Mouse (Mus musculus) naive thymus-derived CD4-positive, alpha-beta T cell, adult 2 months (primary cell): ENCODE measurements at regions not wholly inside any gene's neighbourhood (a gene's known extent, or its start where the extent isn't known, plus 50 kb on each side); places are given as distances from the start of the nearest gene placed in this dataset.

Experiments
- DNase-seq: peaks from one replicate; pipeline ENCODE4 v3.0.0-alpha.2; 2011; ENCODE audit warnings: low read depth

GRCm38 (mm10) chr3:61064720-61065119, 62.1 kb downstream of the P2ry1 start:
- no peak for DNase-seq

- no peak for DNase-seq
These were observed 64.5 kb downstream of the P2ry1 start for GRCm38 (mm10) chr3:61067067-61067466.

- DNase-seq, result no peak
These were observed 65.6 kb downstream of the P2ry1 start for GRCm38 (mm10) chr3:61068229-61068628.

- no peak for DNase-seq
These were observed 68.4 kb downstream of the P2ry1 start for GRCm38 (mm10) chr3:61071041-61071440.

GRCm38 (mm10) chr3:61072330-61072729, 69.7 kb downstream of the P2ry1 start:
- DNase-seq, result no peak

GRCm38 (mm10) chr3:61073103-61073502, 70.5 kb downstream of the P2ry1 start:
- DNase-seq, result no peak

GRCm38 (mm10) chr3:61073806-61074205, 71.2 kb downstream of the P2ry1 start:
- no peak for DNase-seq

- no peak for DNase-seq
These were observed 73.2 kb downstream of the P2ry1 start for GRCm38 (mm10) chr3:61075839-61076238.

- DNase-seq, result no peak
These were observed 87.3 kb downstream of the P2ry1 start for GRCm38 (mm10) chr3:61089931-61090330.

GRCm38 (mm10) chr3:61092031-61092430, 89.4 kb downstream of the P2ry1 start:
- no peak for DNase-seq

GRCm38 (mm10) chr3:61116364-61116763, 113.8 kb downstream of the P2ry1 start:
- DNase-seq, result no peak

GRCm38 (mm10) chr3:61133096-61133495, 130.5 kb downstream of the P2ry1 start:
- DNase-seq, result no peak

- DNase-seq, result no peak
These were observed 151.5 kb downstream of the P2ry1 start for GRCm38 (mm10) chr3:61154087-61154486.

- DNase-seq, result no peak
These were observed 157.2 kb downstream of the P2ry1 start for GRCm38 (mm10) chr3:61159811-61160210.

GRCm38 (mm10) chr3:61161384-61161783, 158.8 kb downstream of the P2ry1 start:
- no peak for DNase-seq

GRCm38 (mm10) chr3:61185789-61186188, 175.6 kb upstream of the Rap2b start:
- no peak for DNase-seq

GRCm38 (mm10) chr3:61188662-61189061, 172.8 kb upstream of the Rap2b start:
- no peak for DNase-seq

GRCm38 (mm10) chr3:61216562-61216961, 144.9 kb upstream of the Rap2b start:
- no peak for DNase-seq

GRCm38 (mm10) chr3:61224505-61224904, 136.9 kb upstream of the Rap2b start:
- DNase-seq, result no peak

- no peak for DNase-seq
These were observed 136.4 kb upstream of the Rap2b start for GRCm38 (mm10) chr3:61225054-61225453.

- no peak for DNase-seq
These were observed 120.1 kb upstream of the Rap2b start for GRCm38 (mm10) chr3:61241380-61241779.

GRCm38 (mm10) chr3:61243876-61244527, 117.4 kb upstream of the Rap2b start:
- peak; percentile 54 for DNase-seq

- DNase-seq, result no peak
These were observed 115.0 kb upstream of the Rap2b start for GRCm38 (mm10) chr3:61246429-61246828.

- DNase-seq, result no peak
These were observed 114.1 kb upstream of the Rap2b start for GRCm38 (mm10) chr3:61247344-61247743.
